Mouse (Mus musculus): ENCODE data around the gene Atp13a3.

GRCm38 (mm10) chr16:30443411-30443810 is 37.6 kb upstream of the Atp13a3 start:
- TF ChIP-seq CTCF (IDR thresholded peaks at IDR 0.05; ENCODE audit: control insufficient read depth, insufficient read depth, insufficient replicate concordance, low read depth, low read length) (no peak), POLR2A (IDR thresholded peaks at IDR 0.05; ENCODE audit: control insufficient read depth, low read depth, low read length) (no peak)
